In the genomic region with DNA sequence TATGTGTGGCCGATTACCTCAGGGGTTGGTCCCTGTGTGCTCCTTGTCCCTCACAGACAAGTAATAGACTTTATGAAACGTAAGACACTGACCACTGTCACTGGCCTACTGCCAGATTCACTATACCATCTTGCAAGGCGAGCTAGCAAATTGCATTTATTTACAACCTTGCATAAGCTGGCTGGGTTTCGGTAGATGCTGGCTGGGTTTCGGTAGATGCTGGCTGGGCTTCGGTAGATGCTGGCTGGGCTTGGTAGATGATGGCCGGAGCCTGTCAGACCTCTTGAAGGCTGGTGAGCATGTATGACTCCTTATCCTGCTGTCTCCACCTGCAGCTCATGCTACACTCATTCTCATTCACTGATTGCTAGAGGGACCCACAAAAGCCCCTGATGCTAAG, we compare ENCODE assay signal across 28 mouse cellular contexts.
DNase-seq lines count a peak whose midpoint lies in the region; ATAC-seq and TF ChIP-seq lines count a peak whose summit lies in the region.
"Had no signal": no experiment of that assay in that cellular context is flagged by ENCODE, and none has a peak within 500 bp of the region (broad histone marks: within the 10 kb centered on the region; RNA-seq: fewer than 3 reads in every experiment).

No protein-coding gene starts in this region.

- H3K27ac ChIP-seq in testis, adult 2 months (ENCODE audit: control insufficient read depth, insufficient read depth, low read depth, low read length): peak overlapping the region; percentile 52
- no peak overlapping the region for H3K27ac ChIP-seq in kidney, embryonic 14.5 days (ENCODE audit: low read depth, low read length)
- no peak overlapping the region for H3K27ac ChIP-seq in midbrain, embryonic 10.5 days (replicated peaks)
- H3K27ac ChIP-seq: hindbrain, postnatal 0 days; layer of hippocampus, adult 2 months; limb, embryonic 12.5 days; liver, embryonic 12.5 days; lung, embryonic 15.5 days; macrophage; neural tube, embryonic 13.5 days had no signal

- WGBS in kidney, embryonic 14.5 days: 65% methylated on average over 7 of the region's 7 CpGs
- WGBS in midbrain, embryonic 10.5 days: 86% methylated on average over 7 of the region's 7 CpGs

- peak; percentile 14 for DNase-seq in gastrocnemius, postnatal 25 days
- DNase-seq in gastrocnemius, postnatal 14 days: no peak
- DNase-seq in testis, postnatal 14 days (ENCODE audit: low spot score): no peak
- peak; percentile 18 for DNase-seq in skeletal muscle tissue, adult 2 months (ENCODE audit: low read depth, low spot score)
- DNase-seq in midbrain, embryonic 10.5 days (ENCODE audit: low spot score): no peak
- DNase-seq: adrenal gland, adult 8-10 months; B cell, adult 2 months; cerebellum, adult 8-10 months; kidney, adult 9 months; thymus, postnatal 4 days had no signal

- H3K4me3 ChIP-seq in testis, adult 2 months (ENCODE audit: control insufficient read depth, low read depth, low read length): no peak overlapping the region
- H3K4me3 ChIP-seq in kidney, embryonic 14.5 days (ENCODE audit: low read length): no peak overlapping the region
- no peak overlapping the region for H3K4me3 ChIP-seq in midbrain, embryonic 10.5 days
- H3K4me3 ChIP-seq: erythroblast, embryonic 14.5 days; layer of hippocampus, adult 2 months; limb, embryonic 12.5 days; liver, embryonic 12.5 days; lung, embryonic 15.5 days; myocyte; neural tube, embryonic 13.5 days had no signal

- no peak overlapping the region for H3K9ac ChIP-seq in kidney, embryonic 14.5 days (ENCODE audit: low read depth, low read length)
- H3K9ac ChIP-seq: limb, embryonic 12.5 days; liver, embryonic 12.5 days; lung, embryonic 15.5 days; neural tube, embryonic 13.5 days had no signal

- ATAC-seq in kidney, embryonic 14.5 days (ENCODE audit: low FRiP score, low TSS enrichment): no peak
- ATAC-seq: activated CD4-positive, CD25-positive, alpha-beta regulatory T cell, adult 4 months; forebrain, embryonic 14.5 days; hindbrain, postnatal 0 days; intestine, embryonic 16.5 days; liver, embryonic 12.5 days; midbrain, embryonic 16.5 days had no signal

- no peaks in the 10 kb centered on the region for H3K4me1 ChIP-seq in testis, adult 2 months (ENCODE audit: control insufficient read depth, insufficient read depth, low read length)
- peaks cover 3% of the 10 kb centered on the region; the same call in 1 of the 2 replicates for H3K4me1 ChIP-seq in kidney, embryonic 14.5 days (ENCODE audit: control insufficient read depth, insufficient read depth, low read length)
- no peaks in the 10 kb centered on the region for H3K4me1 ChIP-seq in midbrain, embryonic 10.5 days
- H3K4me1 ChIP-seq: liver, embryonic 12.5 days; neural tube, embryonic 13.5 days had no signal

- no peaks in the 10 kb centered on the region for H3K9me3 ChIP-seq in kidney, embryonic 14.5 days (ENCODE audit: control insufficient read depth, low read length)
- H3K9me3 ChIP-seq in midbrain, embryonic 10.5 days (replicated peaks): no peaks in the 10 kb centered on the region
- H3K9me3 ChIP-seq: G1E; limb, embryonic 12.5 days; liver, embryonic 12.5 days; lung, embryonic 15.5 days; neural tube, embryonic 13.5 days had no signal

- H3K4me2 ChIP-seq in kidney, embryonic 14.5 days (replicated peaks; ENCODE audit: low read depth, low read length): no peak overlapping the region
- H3K4me2 ChIP-seq: heart, embryonic 11.5 days; limb, embryonic 12.5 days; liver, embryonic 12.5 days; lung, embryonic 15.5 days; neural tube, embryonic 13.5 days had no signal

- H3K27me3 ChIP-seq in testis, adult 2 months (ENCODE audit: control insufficient read depth, insufficient read depth, low read length): no peaks in the 10 kb centered on the region
- no peaks in the 10 kb centered on the region for H3K27me3 ChIP-seq in kidney, embryonic 14.5 days (ENCODE audit: control insufficient read depth, insufficient read depth, low read length)
- no peaks in the 10 kb centered on the region for H3K27me3 ChIP-seq in midbrain, embryonic 10.5 days (ENCODE audit: low read depth, poor library complexity, severe bottlenecking)
- H3K27me3 ChIP-seq: CH12.LX; limb, embryonic 12.5 days; liver, embryonic 12.5 days; lung, embryonic 15.5 days; neural tube, embryonic 13.5 days had no signal

- no peaks in the 10 kb centered on the region for H3K36me3 ChIP-seq in testis, adult 2 months (ENCODE audit: control insufficient read depth, insufficient read depth, low read length)
- H3K36me3 ChIP-seq in kidney, embryonic 14.5 days (ENCODE audit: control insufficient read depth, insufficient read depth, low read length): no peaks in the 10 kb centered on the region
- no peaks in the 10 kb centered on the region for H3K36me3 ChIP-seq in midbrain, embryonic 10.5 days
- H3K36me3 ChIP-seq: limb, embryonic 12.5 days; lung, embryonic 15.5 days; neural tube, embryonic 13.5 days had no signal

- no peak for TF ChIP-seq CTCF in testis, adult 2 months (IDR thresholded peaks at IDR 0.05; ENCODE audit: control insufficient read depth, insufficient read depth, insufficient replicate concordance, low read depth, low read length)

- intact Hi-C loops in gastrocnemius, postnatal 14 days (cut with DNase I; ENCODE audit: low total_unique reads): no loop called here

- TF ChIP-seq POLR2A in testis, adult 2 months (IDR thresholded peaks at IDR 0.05; ENCODE audit: control insufficient read depth, low read depth, low read length): no peak

Comparison
In these comparisons a context has a peak if more than half of its experiments do, and no peak if none do; other contexts are left out.
1. DNase-seq: peak in gastrocnemius, postnatal 25 days (single experiment) and skeletal muscle tissue, adult 2 months (single experiment); none in gastrocnemius, postnatal 14 days (single experiment), testis, postnatal 14 days (single experiment) and midbrain, embryonic 10.5 days (single experiment).